Mouse (Mus musculus): ENCODE results near the gene Nudt9.
"Not testable (repeated sequence)": the region's sequence is repeated elsewhere in the genome, so short reads cannot be mapped to it uniquely, and the experiment has no call there.

Gene Nudt9

DNA sequence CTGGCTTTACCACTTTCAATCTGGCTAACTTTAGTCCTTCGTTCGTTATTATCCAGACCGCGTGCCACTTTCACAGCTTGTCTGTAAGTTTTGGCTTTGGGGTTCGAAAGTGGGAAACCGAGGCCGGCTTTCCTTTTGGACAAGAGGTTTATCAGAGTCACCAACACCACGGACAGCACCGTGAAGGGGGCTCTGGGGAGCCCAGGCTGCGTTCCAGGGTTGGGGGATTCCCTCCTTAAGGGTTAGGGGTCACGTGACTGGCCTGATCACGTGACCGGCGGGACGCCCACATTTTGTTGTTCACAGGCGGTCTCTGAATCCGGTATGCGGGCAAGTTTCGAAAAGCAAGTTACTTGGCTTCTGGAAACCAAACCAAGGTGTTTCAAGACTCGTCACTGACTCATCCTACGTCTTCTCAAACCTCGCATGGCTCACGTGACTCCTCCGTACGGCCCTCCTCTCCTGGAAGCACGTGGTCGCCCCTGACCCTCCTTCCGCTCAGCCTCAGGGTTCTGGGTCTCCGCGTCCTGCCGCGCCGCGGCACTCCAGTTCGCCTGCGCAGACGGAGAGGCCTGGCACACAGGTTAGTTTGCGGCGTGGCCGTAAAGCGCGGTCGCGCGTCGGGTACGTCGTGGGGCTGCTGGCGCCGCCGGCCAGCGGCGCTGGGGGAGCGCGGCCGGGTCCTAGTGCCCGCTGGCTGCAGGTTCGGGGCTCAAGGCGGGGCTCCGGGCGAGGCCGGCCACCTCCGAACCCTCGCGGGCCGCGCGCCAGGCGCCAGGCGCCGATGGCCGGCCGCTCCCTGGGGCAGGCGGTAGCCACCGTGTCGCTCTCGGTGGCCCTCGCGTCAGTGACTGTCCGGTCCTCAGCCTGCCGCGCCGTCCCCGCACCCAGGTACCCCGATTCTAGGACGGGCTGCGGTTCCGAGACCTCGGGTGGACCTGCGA is at the start of gene Nudt9:
Gene Nudt9 (plus strand): TSS at position 51 of the 944 bp plus-strand sequence.
- DNase-seq (ENCODE audit: low spot score in 2 of 2), result peak; percentile 95 to 98

DNA sequence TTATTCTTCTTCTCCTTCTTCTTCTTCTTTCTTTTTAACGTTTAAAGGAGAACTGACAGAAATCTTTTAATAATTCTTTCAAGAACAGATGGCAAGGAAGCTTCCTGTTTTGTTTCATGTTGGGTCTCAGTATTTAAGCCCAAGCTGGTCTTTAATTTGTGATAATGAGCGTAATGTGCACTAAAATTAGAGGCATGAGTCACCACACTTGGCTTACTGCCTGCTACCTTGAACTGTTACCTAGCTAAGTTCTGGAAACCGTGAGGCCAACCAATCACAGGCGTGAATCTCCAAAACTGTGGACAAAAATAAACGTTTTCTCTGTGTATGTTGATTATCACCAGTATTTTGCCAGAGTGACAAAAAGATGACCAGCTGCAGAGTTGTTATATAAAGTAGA is 47.4 kb upstream of the Nudt9 start:
- DNase-seq (ENCODE audit: low spot score in 2 of 2), result no peak

DNA sequence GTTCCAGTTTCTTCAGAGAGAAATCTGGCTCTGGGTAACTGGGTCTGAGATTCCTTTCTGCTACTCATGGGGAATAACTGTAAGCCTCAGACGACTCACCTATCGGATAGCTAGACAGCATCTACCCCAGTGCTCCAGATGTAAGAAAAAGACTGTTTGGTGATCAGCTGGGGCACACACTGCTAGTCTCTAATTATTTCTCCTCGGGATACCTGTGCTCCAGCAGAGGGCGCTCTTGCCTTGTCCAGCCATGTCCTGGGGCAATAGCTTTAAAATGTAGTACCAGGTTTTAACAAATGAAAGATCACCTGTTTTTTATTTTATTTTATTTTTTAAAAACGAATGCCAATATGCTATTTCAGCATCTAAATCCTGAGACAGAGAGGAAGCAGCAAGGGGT is 46.4 kb upstream of the Nudt9 start:
- peak; percentile 69 to 73 for DNase-seq (ENCODE audit: low spot score in 2 of 2)

DNA sequence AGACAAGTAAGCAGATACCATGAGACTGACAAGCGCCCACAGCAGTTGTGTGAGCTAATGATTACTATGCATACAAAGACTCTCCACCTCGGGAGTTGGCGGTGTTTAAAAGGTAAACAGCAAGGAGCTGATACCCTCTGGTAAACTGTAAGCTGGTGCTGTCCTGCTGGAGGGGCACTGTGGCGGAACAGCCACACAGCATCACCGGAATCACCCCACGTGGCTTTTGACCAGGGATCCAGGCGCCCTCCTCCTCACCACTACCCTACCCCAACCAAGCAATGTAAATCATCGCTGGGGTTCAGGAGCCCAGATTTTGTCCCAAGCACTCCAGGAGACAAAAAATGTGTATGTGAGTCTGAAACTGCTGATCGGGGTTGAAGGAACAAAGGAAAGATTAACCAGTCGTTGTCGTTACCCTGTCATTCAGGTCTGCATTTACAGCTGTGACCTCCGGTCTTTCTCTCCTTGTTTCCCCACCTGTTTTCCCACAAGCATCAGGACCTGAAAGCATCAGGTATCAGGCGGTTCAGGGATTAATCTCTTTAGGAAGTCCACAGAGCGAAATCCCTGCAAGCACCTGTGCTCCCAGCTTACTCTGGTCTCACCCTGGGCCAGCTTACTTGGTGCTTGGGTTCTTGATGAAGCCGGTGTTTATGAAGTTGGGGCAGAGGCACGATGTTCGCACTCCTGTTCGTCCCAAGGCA is 43.4 kb upstream of the Nudt9 start:
- DNase-seq (ENCODE audit: low spot score in 2 of 2), result no peak

DNA sequence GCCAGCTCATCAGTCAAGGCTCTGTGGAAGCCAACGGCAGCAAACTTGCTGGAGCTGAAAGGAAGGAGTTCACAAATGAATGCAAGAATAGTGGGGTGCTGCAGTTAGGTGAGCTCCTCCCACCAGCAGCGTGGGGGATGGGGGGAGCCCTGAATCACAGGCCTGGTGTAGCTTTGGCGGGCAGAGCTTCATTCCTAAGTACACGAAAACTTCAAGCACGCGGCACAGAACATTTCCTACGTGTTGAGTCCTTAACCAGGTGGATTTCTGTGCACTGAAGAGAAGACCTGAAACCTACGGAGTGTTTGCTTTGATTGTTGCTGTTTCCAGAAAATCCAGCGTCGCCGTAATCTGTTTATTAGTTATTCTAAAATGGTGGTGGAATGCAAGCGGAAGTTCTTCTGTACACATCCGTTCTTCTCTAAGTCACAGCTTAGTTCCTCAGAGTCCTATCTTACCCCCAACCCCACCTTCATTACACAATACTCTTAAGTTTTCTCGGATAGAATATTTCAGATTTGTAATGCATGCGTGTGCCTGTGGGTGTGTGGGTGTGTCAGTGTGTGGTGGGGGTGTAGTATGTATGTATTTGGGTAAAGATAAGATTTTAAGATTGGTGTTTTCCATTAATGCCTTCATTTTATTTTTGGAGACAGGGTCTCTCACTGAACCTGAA is 42.7 kb upstream of the Nudt9 start:
- DNase-seq (ENCODE audit: low spot score in 2 of 2), result no peak

DNA sequence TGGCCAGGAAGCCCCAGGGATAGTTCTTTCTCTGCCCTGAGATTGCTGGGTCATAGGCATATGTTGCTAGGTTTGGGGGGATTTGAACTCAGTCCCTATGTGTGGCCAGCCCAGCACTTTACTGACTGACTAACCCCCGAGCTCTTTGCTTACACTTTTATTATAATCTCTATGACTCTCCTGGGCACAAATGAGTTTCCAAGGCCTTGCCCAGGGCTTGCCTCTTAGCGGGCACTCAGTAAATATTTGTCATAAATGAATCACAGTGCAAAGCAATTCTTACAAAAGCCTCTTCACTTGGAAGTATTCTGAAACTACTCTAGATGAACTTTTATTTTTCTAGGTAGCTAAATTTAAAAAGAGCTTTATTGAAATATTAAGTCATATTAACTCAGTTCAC is 42.2 kb upstream of the Nudt9 start:
- DNase-seq (ENCODE audit: low spot score in 2 of 2), result no peak

DNA sequence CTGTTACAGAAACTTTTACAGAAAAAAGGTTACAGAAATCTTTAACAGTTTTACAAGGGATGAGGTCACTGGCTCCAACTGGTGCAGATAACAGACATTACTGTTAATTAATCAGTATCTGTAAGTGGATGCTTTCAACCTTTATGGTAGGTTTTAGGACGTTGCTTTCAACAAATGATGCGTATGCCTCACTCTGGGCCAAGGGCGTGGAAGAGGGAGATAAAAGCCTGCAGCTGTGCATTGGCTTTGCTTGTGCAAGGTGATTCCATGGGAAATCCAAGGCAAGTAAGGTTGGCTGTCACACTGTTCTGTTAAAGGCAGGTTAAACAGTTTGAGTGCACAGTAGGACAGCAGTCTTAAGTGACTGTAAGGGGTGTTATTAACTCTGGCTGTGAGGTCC is 39.3 kb upstream of the Nudt9 start:
- DNase-seq (ENCODE audit: low spot score in 2 of 2), result no peak

DNA sequence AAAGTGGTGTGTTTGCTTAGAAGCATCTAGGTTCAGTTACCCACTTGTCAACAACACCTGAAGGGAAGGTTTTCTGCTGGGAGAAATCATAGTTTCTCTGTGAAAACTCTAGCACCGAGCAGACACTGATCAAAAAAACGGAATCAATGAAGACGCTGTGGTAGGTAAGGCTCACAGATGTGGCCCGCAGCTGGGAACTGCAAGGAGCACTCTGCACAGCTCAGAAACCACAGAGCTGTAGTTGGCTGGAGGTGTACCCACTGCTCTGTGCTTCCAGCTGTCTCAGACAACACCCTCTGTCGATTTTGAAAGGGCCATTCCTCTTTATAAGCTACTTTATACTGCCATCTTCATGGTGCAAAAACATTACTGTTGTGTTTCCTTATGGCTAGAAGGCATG is 38.3 kb upstream of the Nudt9 start:
- no peak for DNase-seq (ENCODE audit: low spot score in 2 of 2)

DNA sequence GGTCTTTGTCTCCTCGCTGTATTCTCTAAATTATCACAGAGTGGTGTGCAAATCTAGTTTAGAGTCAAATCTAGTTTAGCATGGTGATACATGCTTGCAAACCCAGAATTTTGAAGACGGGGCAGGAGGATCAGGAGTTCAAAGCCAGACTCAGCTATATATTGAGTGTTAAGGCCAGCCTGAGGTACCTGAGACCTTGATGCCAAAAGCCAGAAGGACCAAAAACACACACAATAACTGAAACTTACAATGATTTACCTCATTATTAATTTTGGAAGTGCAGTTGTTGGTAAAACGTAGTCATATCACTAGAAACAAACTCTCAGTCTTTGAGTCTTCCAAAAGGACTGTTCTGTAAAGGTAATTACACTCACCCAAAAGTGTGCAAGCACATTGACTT is 36.7 kb upstream of the Nudt9 start:
- no peak for DNase-seq (ENCODE audit: low spot score in 2 of 2)

DNA sequence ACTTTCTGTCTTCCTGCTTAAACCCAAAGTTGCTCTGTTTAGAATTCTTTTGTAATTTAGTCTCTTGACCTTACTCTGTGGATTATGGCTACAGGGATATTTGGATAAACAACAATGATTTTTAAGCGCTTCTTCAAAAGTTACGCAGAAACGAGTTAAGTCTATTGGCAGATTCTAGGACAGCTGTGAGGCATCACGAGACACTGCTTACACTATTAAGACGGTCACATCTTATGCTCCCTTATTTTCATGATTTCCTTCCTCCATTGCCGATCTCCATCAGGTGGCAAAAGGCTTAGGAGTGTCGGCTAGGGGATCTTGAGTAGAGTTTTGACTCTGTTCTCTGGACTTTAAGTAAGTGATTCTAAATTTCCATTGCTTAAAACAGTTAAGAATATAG is 35.8 kb upstream of the Nudt9 start:
- DNase-seq (ENCODE audit: low spot score in 2 of 2), result no peak

DNA sequence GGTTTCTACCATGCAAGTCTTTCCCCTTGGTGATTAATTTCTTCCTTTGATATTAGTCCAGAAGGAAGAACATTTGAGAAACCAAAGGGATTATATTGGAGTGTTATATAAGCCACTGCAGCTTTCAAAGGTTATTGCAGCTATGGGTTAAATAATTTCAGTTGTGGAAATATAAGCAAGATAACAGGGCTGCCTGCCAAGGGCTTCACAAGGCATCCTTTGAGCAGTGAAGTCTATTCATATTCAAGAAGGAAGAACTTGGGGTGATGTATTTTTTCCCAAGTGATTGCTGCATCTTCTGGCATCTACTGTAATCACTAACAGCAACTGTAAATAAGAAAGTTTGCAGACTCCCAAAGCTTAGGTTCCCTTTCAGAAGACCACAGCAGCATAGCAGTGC is 34.7 kb upstream of the Nudt9 start:
- DNase-seq (ENCODE audit: low spot score in 2 of 2), result no peak

DNA sequence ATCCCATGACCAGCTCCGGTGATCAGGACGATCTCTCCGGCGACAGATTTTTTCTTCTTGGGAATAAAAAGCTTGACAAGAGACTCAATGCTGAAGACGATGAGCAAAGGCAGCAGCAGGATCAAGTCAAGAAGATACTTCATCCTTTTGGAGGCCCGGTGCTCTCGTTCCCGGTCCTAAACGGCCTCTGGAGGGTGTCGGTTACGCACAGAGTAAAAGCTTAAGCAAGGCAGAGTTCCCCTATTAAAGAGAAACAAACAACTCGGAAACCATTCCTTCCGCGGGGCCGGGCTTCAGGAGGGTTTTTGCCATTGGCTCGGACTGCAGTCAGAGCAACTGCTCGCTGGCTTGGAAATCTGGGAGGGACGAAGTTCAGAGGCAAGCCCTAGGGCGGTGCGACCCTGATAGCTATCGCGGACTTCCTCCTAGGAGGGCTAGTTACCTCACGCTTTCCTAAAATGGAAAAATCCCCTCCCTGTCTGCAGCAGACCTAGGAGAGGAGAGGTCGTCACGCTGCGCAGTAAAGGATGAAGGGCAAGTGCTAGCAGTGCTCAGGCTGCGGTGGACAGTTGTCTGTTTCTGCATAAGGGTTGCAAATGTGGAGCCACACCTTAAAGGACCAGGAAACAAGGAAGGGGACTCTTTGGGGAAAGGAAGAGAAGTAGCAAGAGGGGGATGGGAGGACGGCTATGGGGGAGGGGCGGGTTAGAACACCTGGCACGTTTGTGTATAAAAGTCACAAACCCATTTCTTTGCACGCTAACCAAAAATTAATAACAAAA is 24.3 kb upstream of the Nudt9 start, which contains the start of gene Hsd17b11:
Gene Hsd17b11 (minus strand): TSS at position 323 of the 782 bp plus-strand sequence.
- peak; percentile 76 to 93 for DNase-seq (ENCODE audit: low spot score in 2 of 2)

DNA sequence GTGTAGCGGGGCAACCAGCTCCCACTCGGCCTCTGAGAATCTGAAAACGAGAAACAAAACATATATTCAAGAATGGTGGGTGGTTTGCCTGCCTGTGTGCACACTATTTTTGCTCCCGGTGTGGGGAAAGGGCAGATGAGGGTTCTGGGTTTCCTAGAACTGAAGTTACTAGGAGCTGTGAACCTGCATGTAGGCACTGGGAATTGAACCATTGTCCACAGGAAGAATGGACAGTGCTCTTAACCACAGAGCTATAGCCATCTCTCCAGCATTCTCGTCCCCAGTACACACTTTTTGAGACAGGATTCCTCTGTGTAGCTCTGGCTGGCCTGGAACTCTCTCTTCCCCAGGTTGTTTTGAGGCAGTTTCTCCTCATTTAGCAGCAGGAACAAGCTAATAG is 23.5 kb upstream of the Nudt9 start:
- DNase-seq (ENCODE audit: low spot score in 2 of 2), result no peak

DNA sequence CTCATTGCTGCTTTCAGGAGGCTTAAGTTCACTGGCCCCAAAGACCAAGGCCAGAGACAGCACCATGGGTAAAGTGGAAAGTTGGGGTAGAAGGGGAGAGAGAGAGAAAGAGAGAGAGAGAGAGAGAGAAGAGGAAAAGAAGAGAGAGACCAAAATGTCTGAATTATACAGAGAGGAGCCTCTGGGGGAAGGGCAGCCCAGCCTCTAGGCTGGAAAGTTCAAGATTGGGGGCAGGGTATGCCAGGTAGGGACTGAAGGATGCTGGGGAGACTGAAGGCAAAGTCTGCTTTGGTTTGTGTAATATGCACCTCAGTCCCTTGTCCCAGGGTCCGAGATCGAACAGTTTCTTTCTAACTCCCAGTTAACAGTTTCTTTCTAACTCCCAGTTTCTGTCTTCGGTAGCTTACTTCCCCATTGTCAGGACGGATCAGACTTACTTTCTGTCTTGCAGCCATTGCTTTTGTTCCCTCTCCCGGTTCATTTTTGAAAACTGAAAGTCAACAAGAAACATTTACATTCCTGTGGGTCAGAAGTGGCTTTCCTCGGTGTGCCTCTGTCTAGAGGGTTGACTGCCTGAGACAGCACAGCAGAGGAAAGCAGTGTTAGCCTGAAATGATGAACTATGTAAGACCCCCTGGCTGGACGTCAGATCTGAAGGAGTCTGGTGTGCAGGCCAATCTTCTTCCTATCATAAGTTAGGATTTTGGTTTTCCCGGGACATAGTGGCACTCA is 22.7 kb upstream of the Nudt9 start:
- DNase-seq (ENCODE audit: low spot score in 2 of 2), result no peak

DNA sequence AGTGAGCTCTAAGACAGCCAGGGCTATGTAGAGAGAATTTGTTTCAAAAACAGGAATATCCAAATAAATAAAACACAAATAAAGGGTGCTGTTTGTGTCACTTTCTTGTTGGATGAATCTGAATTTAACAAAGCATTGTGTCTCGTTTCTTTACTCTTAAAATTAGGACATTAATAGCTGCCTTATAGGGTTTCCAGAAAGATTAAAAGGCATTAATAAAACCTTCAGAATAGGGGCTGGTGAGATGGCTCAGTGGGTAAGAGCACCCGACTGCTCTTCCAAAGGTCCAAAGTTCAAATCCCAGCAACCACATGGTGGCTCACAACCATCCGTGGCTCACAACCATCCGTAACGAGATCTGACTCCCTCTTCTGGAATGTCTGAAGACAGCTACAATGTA is 21.9 kb upstream of the Nudt9 start:
- not testable (repeated sequence) for DNase-seq (ENCODE audit: low spot score in 2 of 2)

DNA sequence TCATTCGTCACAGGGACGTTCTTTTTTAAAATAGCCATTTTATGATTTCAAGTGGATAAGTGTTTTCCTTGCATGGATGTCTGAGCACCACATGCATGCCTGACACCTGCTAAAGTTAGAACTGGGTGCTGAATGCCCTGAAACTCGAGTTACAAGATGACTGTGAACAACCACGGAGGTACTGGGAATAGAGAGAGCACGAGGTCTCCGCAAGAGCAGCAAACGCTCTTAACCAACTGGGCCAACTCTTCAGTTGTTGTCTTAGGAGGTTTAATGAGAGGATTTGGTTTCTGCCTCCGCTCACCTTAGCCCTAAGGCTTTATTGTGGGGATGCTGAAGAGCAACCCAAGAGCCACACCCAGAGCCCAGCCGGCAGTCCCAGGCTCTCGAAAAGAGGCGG is 21.3 kb upstream of the Nudt9 start:
- DNase-seq (ENCODE audit: low spot score in 2 of 2), result no peak

DNA sequence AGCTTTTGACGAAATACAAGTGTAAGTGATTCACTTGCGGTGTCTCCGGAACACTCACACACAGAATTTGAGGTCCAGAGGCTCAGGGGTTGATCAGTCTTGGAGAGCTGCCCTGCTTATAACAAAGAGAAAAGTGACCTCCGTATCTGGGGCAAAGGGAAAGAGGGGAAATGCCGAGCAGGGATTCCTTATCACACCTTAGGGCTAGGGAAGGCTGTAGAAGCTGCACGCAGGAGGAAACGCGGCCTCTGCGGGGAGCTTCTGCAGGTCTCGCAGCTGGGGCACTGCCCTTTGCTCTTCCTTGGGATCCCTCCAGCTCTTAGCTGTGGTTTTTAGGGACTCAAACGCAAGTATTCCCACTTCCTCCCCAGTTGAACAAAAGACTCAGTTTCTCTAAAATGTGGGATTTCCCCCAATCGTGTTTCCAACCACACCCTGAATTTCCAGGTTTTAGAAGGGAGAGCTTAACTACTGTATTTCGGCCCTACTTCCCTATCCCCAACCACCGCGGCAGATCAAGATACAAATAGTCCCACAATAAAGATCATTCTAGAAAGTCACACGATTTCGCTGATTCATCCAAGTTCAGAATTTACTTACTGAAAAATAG is 20.8 kb upstream of the Nudt9 start:
- DNase-seq (ENCODE audit: low spot score in 2 of 2), result no peak

DNA sequence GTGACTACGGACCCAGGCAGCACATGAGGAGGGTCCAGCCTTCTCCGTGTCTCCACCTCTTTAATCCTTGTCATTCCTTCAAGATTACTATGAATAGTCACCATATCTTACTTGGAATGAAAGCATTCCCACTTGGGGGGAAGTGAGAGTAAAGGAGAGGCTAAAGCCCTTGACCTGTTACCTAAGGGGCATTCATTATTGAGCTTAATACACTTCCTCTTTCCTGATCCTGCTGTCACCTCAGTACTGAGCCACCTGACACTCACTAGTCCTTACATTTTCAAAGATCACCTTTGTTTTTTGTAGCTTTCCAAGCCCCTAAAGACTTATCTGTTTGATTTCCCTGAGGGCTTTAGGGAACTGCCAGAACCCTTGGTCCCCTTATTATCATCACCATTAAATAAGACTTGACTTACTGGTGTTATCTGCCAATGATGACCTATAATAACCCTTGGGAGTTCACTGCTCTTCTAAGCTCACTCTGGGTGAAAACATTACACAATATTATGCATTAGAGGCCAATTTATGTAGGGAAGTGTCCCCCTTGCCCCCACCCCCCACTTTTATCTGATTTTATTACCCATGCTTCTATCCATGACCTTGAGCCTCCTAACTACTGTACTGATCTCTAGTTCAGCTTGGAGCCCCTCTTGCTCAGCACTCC is 13.5 kb upstream of the Nudt9 start:
- no peak for DNase-seq (ENCODE audit: low spot score in 2 of 2)

DNA sequence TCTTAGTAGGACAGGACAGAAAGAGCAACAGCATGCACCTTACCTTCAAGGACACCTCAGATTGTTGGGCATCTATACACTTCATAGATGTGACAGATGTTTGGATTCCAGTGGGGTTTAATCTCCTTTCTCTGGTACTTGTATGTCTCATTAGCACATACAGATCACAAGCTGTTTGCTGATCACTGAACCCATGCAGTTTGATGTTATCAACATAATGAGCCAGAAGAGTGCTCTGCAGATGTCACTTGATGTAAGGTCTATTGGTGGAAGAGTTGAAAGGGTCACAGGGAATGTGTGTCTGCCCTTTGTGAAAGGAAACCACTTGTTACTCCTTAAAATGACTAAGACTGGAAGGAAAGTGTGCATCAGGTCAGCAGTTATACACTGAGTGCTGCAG is 11.0 kb upstream of the Nudt9 start:
- no peak for DNase-seq (ENCODE audit: low spot score in 2 of 2)

DNA sequence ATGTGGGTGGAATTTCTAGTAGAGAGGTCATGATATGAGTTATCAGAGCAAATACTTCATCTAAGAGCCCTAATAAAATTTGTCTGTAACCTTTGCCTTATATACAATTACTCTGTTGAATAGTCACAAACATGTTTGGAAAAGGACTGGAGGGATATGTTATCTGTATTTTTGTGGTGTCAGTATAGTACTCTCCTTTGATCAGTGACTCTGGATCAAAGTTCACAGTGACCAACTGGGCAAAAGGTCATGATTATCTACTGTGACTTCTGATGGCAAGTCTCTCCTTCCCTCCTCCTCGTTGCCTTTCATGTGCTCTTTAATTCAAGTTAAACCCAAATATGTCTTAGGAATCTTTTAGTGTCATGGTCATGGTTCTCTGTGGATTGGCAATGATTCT is 10.3 kb upstream of the Nudt9 start:
- no peak for DNase-seq (ENCODE audit: low spot score in 2 of 2)
